Mouse (Mus musculus): Measurements from ENCODE around the gene N4bp3.

N4bp3 gene

GRCm38 (mm10) chr11:51597553-51597952, 53.1 kb downstream of the N4bp3 start:
- no peak for DNase-seq (ENCODE audit: low read depth, low spot score)

- DNase-seq (ENCODE audit: low read depth, low spot score): no peak
These were observed 55.1 kb downstream of the N4bp3 start for GRCm38 (mm10) chr11:51595459-51596083.

GRCm38 (mm10) chr11:51594715-51595350, 55.8 kb downstream of the N4bp3 start:
- DNase-seq (ENCODE audit: low read depth, low spot score): no peak

- DNase-seq (ENCODE audit: low read depth, low spot score): no peak
These were observed 56.8 kb downstream of the N4bp3 start for GRCm38 (mm10) chr11:51593849-51594248.

GRCm38 (mm10) chr11:51593368-51593767, 57.3 kb downstream of the N4bp3 start:
- DNase-seq (ENCODE audit: low read depth, low spot score): no peak
